Mouse (Mus musculus) hindbrain, embryonic 14.5 days (tissue): ENCODE results near the gene Neurog1. TPM values are rescaled to one million over a fixed set of nuclear protein-coding genes. Genes with fewer than 3 reads are reported as not detected.
A peak's percentile ranks its signal among the peaks of the same experiment; 100 is the strongest.

ENCODE experiments used
- ATAC-seq: fragments of 200-750 bp; cut with Nextera tagmentation; 2 replicates; pipeline ENCODE4 v1.8.0; 2017; ENCODE audit warnings: moderate number of reproducible peaks, mild to moderate bottlenecking, moderate TSS enrichment, moderate library complexity; ENCODE audit not compliant: low FRiP score
- DNase-seq: peaks from one replicate; pipeline ENCODE4 v3.0.0-alpha.2; 2015; ENCODE audit warnings: low spot score
- H3K27ac ChIP-seq: fragments of 300-500 bp; sonication (generic); 2 replicates; pipeline ENCODE4 v1.5.1; 2014; ENCODE audit warnings: mild to moderate bottlenecking, moderate library complexity
- H3K27me3 ChIP-seq: fragments of 300-500 bp; sonication (generic); 2 replicates; pipeline ENCODE4 v1.6.1; 2014; ENCODE audit warnings: mild to moderate bottlenecking, low read length, mixed read lengths; ENCODE audit not compliant: control insufficient read depth, insufficient read depth
- H3K36me3 ChIP-seq: fragments of 300-500 bp; sonication (generic); replicated peaks from 2 replicates; pipeline ENCODE4 v1.6.1; 2014; ENCODE audit not compliant: control insufficient read depth, insufficient read depth
- H3K4me1 ChIP-seq: fragments of 300-500 bp; sonication (generic); replicated peaks from 2 replicates; pipeline ENCODE4 v1.6.1; 2014; ENCODE audit warnings: antibody characterized with exemption, low read length, mixed read lengths; ENCODE audit not compliant: control insufficient read depth, insufficient read depth
- H3K4me2 ChIP-seq: fragments of 300-500 bp; sonication (generic); replicated peaks from 2 replicates; pipeline ENCODE4 v1.6.1; 2014; ENCODE audit warnings: mild to moderate bottlenecking, moderate library complexity
- H3K4me3 ChIP-seq: fragments of 300-500 bp; sonication (generic); replicated peaks from 2 replicates; pipeline ENCODE4 v1.5.1; 2014; ENCODE audit warnings: mild to moderate bottlenecking, low read length
- H3K9ac ChIP-seq: fragments of 300-500 bp; sonication (generic); 2 replicates; pipeline ENCODE4 v1.6.1; 2014
- H3K9me3 ChIP-seq: fragments of 300-500 bp; sonication (generic); 2 replicates; pipeline ENCODE4 v1.6.1; 2016; ENCODE audit warnings: low read length; ENCODE audit not compliant: control insufficient read depth
- WGBS: fragments of 180-500 bp; shearing (Covaris S2); extraction: QIAGEN DNeasy Blood & Tissue Kit; methylation state at CpG from one replicate; pipeline ENCODE4 v1.1.7; 2014; 5-methylcytosine and 5-hydroxymethylcytosine counted together
- polyA plus RNA-seq: library from polyadenylated mRNA; unstranded; fragments of >200 nt; fragmentation: Nextera tagmentation; extraction: Ambion mirVana; gene quantifications from 2 replicates; pipeline ENCODE4 v1.2.1, GENCODE M21; 2014

The Neurog1 gene
- polyA plus RNA-seq, 1 experiment from 2014 or later: not detected

GRCm38 (mm10) chr13:56287091-56287490, 35.1 kb upstream of the Neurog1 start:
- Histone ChIP-seq H3K4me1 (no peaks in the 10 kb centered on the region), H3K27me3 (peaks cover 1% of the 10 kb centered on the region; the same call in 1 of the 2 replicates), H3K9ac (no peak overlapping the region), H3K4me3 (no peak overlapping the region), H3K9me3 (no peaks in the 10 kb centered on the region), H3K36me3 (no peaks in the 10 kb centered on the region), H3K4me2 (no peak overlapping the region), H3K27ac (no peak overlapping the region)
- 49% methylated on average over 9 of the region's 9 CpGs for WGBS
- DNase-seq (no peak), ATAC-seq (no peak)

GRCm38 (mm10) chr13:56283321-56283720, 31.4 kb upstream of the Neurog1 start:
- no peak overlapping the region for H3K9ac ChIP-seq
- no peaks in the 10 kb centered on the region for H3K27me3 ChIP-seq
- no peaks in the 10 kb centered on the region for H3K9me3 ChIP-seq
- no peak for ATAC-seq
- no peak overlapping the region for H3K4me3 ChIP-seq
- no peak for DNase-seq
- H3K36me3 ChIP-seq: no peaks in the 10 kb centered on the region
- H3K4me2 ChIP-seq: no peak overlapping the region
- H3K4me1 ChIP-seq: no peaks in the 10 kb centered on the region
- 89% methylated on average over 13 of the region's 13 CpGs for WGBS
- H3K27ac ChIP-seq: no peak overlapping the region

- Histone ChIP-seq H3K9me3 (no peaks in the 10 kb centered on the region), H3K36me3 (no peaks in the 10 kb centered on the region), H3K4me1 (no peaks in the 10 kb centered on the region), H3K4me3 (no peak overlapping the region), H3K4me2 (no peak overlapping the region), H3K27ac (no peak overlapping the region), H3K27me3 (no peaks in the 10 kb centered on the region), H3K9ac (no peak overlapping the region)
- ATAC-seq: no peak
- DNase-seq: no peak
- WGBS: 81% methylated on average over 6 of the region's 6 CpGs
Measured at GRCm38 (mm10) chr13:56280356-56280755, 28.4 kb upstream of the Neurog1 start.

- Histone ChIP-seq H3K9me3 (no peaks in the 10 kb centered on the region), H3K4me3 (no peak overlapping the region), H3K27ac (no peak overlapping the region), H3K27me3 (no peaks in the 10 kb centered on the region), H3K4me2 (no peak overlapping the region), H3K36me3 (no peaks in the 10 kb centered on the region), H3K4me1 (no peaks in the 10 kb centered on the region), H3K9ac (no peak overlapping the region)
- ATAC-seq: peak; percentile 81; the same call in 1 of the 2 replicates
- 24% methylated on average over 8 of the region's 8 CpGs for WGBS
- DNase-seq: peak; percentile 97
Measured at GRCm38 (mm10) chr13:56279439-56279838, 27.5 kb upstream of the Neurog1 start.

- H3K4me3 ChIP-seq: no peak overlapping the region
- WGBS: 59% methylated on average over 2 of the region's 2 CpGs
- no peaks in the 10 kb centered on the region for H3K36me3 ChIP-seq
- no peak for ATAC-seq
- peaks cover 6% of the 10 kb centered on the region; the same call in 1 of the 2 replicates for H3K9me3 ChIP-seq
- H3K9ac ChIP-seq: no peak overlapping the region
- no peaks in the 10 kb centered on the region for H3K27me3 ChIP-seq
- H3K4me1 ChIP-seq: no peaks in the 10 kb centered on the region
- DNase-seq: no peak
- no peak overlapping the region for H3K4me2 ChIP-seq
- no peak overlapping the region for H3K27ac ChIP-seq
Measured at GRCm38 (mm10) chr13:56275171-56275570, 23.2 kb upstream of the Neurog1 start.

GRCm38 (mm10) chr13:56270124-56270523, 18.2 kb upstream of the Neurog1 start:
- no peak overlapping the region for H3K4me2 ChIP-seq
- H3K27ac ChIP-seq: no peak overlapping the region
- H3K4me1 ChIP-seq: no peaks in the 10 kb centered on the region
- no peaks in the 10 kb centered on the region for H3K36me3 ChIP-seq
- no peak overlapping the region for H3K9ac ChIP-seq
- H3K27me3 ChIP-seq: peaks cover 11% of the 10 kb centered on the region
- 63% methylated on average over 13 of the region's 13 CpGs for WGBS
- H3K4me3 ChIP-seq: no peak overlapping the region
- peaks cover 6% of the 10 kb centered on the region; the same call in 1 of the 2 replicates for H3K9me3 ChIP-seq
- DNase-seq: no peak
- no peak for ATAC-seq

GRCm38 (mm10) chr13:56267396-56267795, 15.4 kb upstream of the Neurog1 start:
- Histone ChIP-seq H3K27me3 (peaks cover 35% of the 10 kb centered on the region), H3K27ac (no peak overlapping the region), H3K4me3 (no peak overlapping the region), H3K36me3 (no peaks in the 10 kb centered on the region), H3K4me2 (no peak overlapping the region), H3K9ac (no peak overlapping the region), H3K9me3 (peaks cover 6% of the 10 kb centered on the region; the same call in 1 of the 2 replicates), H3K4me1 (no peaks in the 10 kb centered on the region)
- DNase-seq (no peak), ATAC-seq (no peak)
- WGBS: 76% methylated on average over 4 of the region's 4 CpGs

- ATAC-seq: no peak
- peak; percentile 65 for DNase-seq
- H3K27ac ChIP-seq: no peak overlapping the region
- 35% methylated on average over 8 of the region's 8 CpGs for WGBS
- H3K9me3 ChIP-seq: peaks cover 3% of the 10 kb centered on the region; the same call in 1 of the 2 replicates
- no peaks in the 10 kb centered on the region for H3K36me3 ChIP-seq
- H3K4me1 ChIP-seq: no peaks in the 10 kb centered on the region
- H3K4me3 ChIP-seq: no peak overlapping the region
- peaks cover 45% of the 10 kb centered on the region for H3K27me3 ChIP-seq
- H3K4me2 ChIP-seq: no peak overlapping the region
- H3K9ac ChIP-seq: no peak overlapping the region
Measured at GRCm38 (mm10) chr13:56266435-56266834, 14.5 kb upstream of the Neurog1 start.

GRCm38 (mm10) chr13:56265661-56266060, 13.7 kb upstream of the Neurog1 start:
- no peak for DNase-seq
- Histone ChIP-seq H3K9me3 (no peaks in the 10 kb centered on the region), H3K27me3 (peaks cover 53% of the 10 kb centered on the region), H3K4me3 (no peak overlapping the region), H3K4me1 (no peaks in the 10 kb centered on the region), H3K36me3 (no peaks in the 10 kb centered on the region), H3K9ac (no peak overlapping the region), H3K4me2 (no peak overlapping the region), H3K27ac (no peak overlapping the region)
- no peak for ATAC-seq
- WGBS: 67% methylated on average over 5 of the region's 5 CpGs

GRCm38 (mm10) chr13:56262269-56262668, 10.3 kb upstream of the Neurog1 start:
- Histone ChIP-seq H3K4me2 (no peak overlapping the region), H3K4me1 (peaks cover 11% of the 10 kb centered on the region; the same call in 1 of the 2 replicates), H3K36me3 (no peaks in the 10 kb centered on the region), H3K9ac (no peak overlapping the region), H3K4me3 (no peak overlapping the region), H3K27ac (no peak overlapping the region), H3K9me3 (no peaks in the 10 kb centered on the region), H3K27me3 (peaks cover 87% of the 10 kb centered on the region)
- ATAC-seq (no peak), DNase-seq (no peak)
- WGBS: 62% methylated on average over 4 of the region's 4 CpGs
